Mouse (Mus musculus): Measurements from ENCODE around the gene 1810062G17Rik. TPM values are rescaled to one million over a fixed set of nuclear protein-coding genes. Genes with fewer than 3 reads are reported as not detected.

Gene 1810062G17Rik
- 1.4 and 2.8 TPM in 2 replicates for polyA plus RNA-seq (2015; fragmentation: Nextera tagmentation; extraction: Ambion mirVana)

GRCm38 (mm10) chr3:36475532-36476087 is at the start of gene 1810062G17Rik, which contains the start of gene Anxa5:
Gene 1810062G17Rik (plus strand): TSS chr3:36475937.
Gene Anxa5 (minus strand): TSS chr3:36475894.
- Histone ChIP-seq H3K9ac (ENCODE audit: low read length) (peak within 1 kb of the TSS; percentile 91), H3K9me3 (replicated peaks; ENCODE audit: control insufficient read depth, low read length) (no peaks in the 10 kb centered on the region), H3K27me3 (ENCODE audit: control insufficient read depth, insufficient read depth, low read length) (no peaks in the 10 kb centered on the region), H3K4me1 (ENCODE audit: control insufficient read depth, insufficient read depth, low read length) (peaks cover 19% of the 10 kb centered on the region), H3K36me3 (ENCODE audit: control insufficient read depth, insufficient read depth, low read length) (no peaks in the 10 kb centered on the region), H3K4me2 (ENCODE audit: low read depth, low read length) (peak within 1 kb of the TSS; percentile 73), H3K27ac (ENCODE audit: low read length) (peak within 1 kb of the TSS; percentile 90), H3K4me3 (replicated peaks; ENCODE audit: low read length) (peak within 1 kb of the TSS; percentile 89)
- 0% methylated on average over 32 of the region's 32 CpGs for WGBS
- peak; percentile 99 for ATAC-seq (ENCODE audit: insufficient read depth, low FRiP score)

DNA sequence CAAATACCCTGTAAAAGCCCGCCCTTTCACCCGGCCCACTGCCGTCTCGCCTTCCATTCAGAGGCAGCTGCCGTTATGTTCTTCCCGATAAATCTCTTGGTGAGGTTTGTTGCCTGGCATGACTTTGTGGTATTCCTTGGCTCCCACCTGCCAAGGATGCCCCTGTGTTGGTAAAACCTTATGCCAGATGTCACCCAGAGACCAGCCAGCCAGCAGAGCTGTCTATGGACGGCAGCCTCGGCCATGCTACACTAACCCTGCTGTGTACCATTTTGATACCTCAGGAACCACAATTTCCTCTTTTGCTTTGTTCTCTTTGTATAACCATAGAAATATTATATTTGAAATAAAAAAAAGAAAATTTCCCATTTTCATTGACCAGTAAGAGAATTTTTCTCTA is 48.4 kb upstream of the 1810062G17Rik start:
- 93% methylated on average over 8 of the region's 8 CpGs for WGBS
- no peaks in the 10 kb centered on the region for H3K9me3 ChIP-seq (replicated peaks; ENCODE audit: control insufficient read depth, low read length)

DNA sequence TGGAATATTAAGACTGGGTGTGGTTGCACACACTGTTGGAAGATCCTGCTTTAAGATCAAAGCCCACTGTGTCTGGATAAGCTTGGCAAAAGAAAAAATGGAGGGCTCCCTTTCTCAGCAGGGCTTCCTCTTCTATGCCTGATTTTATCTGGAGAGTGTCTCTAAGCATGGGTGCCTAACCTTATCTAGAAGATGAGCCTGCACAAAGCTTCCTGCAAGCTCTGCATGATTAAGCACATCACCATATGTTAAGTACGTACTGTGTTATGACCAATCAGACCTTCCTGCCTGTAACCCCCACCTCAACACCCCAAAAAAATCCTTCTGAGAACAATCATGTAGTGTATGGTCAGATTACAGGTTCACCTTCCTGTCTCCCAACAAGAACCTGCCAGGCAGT is 45.4 kb upstream of the 1810062G17Rik start:
- ATAC-seq (ENCODE audit: insufficient read depth, low FRiP score): no peak
- Histone ChIP-seq H3K4me2 (ENCODE audit: low read depth, low read length) (no peak overlapping the region), H3K9ac (ENCODE audit: low read length) (no peak overlapping the region), H3K27me3 (ENCODE audit: control insufficient read depth, insufficient read depth, low read length) (no peaks in the 10 kb centered on the region), H3K4me1 (ENCODE audit: control insufficient read depth, insufficient read depth, low read length) (no peaks in the 10 kb centered on the region), H3K36me3 (ENCODE audit: control insufficient read depth, insufficient read depth, low read length) (no peaks in the 10 kb centered on the region), H3K9me3 (replicated peaks; ENCODE audit: control insufficient read depth, low read length) (no peaks in the 10 kb centered on the region), H3K27ac (ENCODE audit: low read length) (no peak overlapping the region), H3K4me3 (replicated peaks; ENCODE audit: low read length) (no peak overlapping the region)
- 82% methylated on average over 1 of the region's 1 CpGs for WGBS

More for the DNA sequence above, 48.4 kb upstream of the 1810062G17Rik start:
- no peak overlapping the region for H3K27ac ChIP-seq (ENCODE audit: low read length)
- H3K4me2 ChIP-seq (ENCODE audit: low read depth, low read length): no peak overlapping the region
- no peaks in the 10 kb centered on the region for H3K36me3 ChIP-seq (ENCODE audit: control insufficient read depth, insufficient read depth, low read length)
- no peak overlapping the region for H3K9ac ChIP-seq (ENCODE audit: low read length)
- ATAC-seq (ENCODE audit: insufficient read depth, low FRiP score): no peak
- no peak overlapping the region for H3K4me3 ChIP-seq (replicated peaks; ENCODE audit: low read length)
- no peaks in the 10 kb centered on the region for H3K27me3 ChIP-seq (ENCODE audit: control insufficient read depth, insufficient read depth, low read length)
- H3K4me1 ChIP-seq (ENCODE audit: control insufficient read depth, insufficient read depth, low read length): no peaks in the 10 kb centered on the region

DNA sequence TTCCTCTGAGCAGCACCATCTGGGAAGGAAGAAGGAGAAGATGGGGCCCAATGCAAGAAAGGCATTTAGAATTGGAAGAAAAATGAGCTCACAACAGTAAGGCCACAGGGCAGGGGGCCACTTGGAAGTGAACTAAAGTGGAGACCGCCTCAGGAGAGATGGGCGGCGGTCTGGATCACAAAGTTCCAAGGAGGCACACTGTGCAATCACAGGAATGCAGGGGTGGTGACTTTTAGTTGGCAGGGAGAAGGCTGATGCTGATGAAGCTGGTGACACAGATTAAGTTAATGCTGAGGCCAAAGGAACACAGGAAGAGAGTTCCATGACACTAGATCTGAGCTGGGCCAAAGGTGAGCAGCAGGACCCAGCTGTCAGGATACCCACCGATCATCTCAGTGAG is 35.5 kb upstream of the 1810062G17Rik start:
- H3K36me3 ChIP-seq (ENCODE audit: control insufficient read depth, insufficient read depth, low read length): no peaks in the 10 kb centered on the region
- H3K4me3 ChIP-seq (replicated peaks; ENCODE audit: low read length): no peak overlapping the region
- H3K4me2 ChIP-seq (ENCODE audit: low read depth, low read length): no peak overlapping the region
- no peaks in the 10 kb centered on the region for H3K4me1 ChIP-seq (ENCODE audit: control insufficient read depth, insufficient read depth, low read length)
- no peak for ATAC-seq (ENCODE audit: insufficient read depth, low FRiP score)
- WGBS: 58% methylated on average over 4 of the region's 4 CpGs
- no peak overlapping the region for H3K27ac ChIP-seq (ENCODE audit: low read length)
- no peak overlapping the region for H3K9ac ChIP-seq (ENCODE audit: low read length)
- H3K9me3 ChIP-seq (replicated peaks; ENCODE audit: control insufficient read depth, low read length): no peaks in the 10 kb centered on the region
- no peaks in the 10 kb centered on the region for H3K27me3 ChIP-seq (ENCODE audit: control insufficient read depth, insufficient read depth, low read length)

GRCm38 (mm10) chr3:36442426-36442825 is 33.3 kb upstream of the 1810062G17Rik start:
- H3K36me3 ChIP-seq (ENCODE audit: control insufficient read depth, insufficient read depth, low read length): no peaks in the 10 kb centered on the region
- no peaks in the 10 kb centered on the region for H3K9me3 ChIP-seq (replicated peaks; ENCODE audit: control insufficient read depth, low read length)
- H3K27me3 ChIP-seq (ENCODE audit: control insufficient read depth, insufficient read depth, low read length): no peaks in the 10 kb centered on the region
- H3K4me1 ChIP-seq (ENCODE audit: control insufficient read depth, insufficient read depth, low read length): no peaks in the 10 kb centered on the region
- no peak overlapping the region for H3K4me2 ChIP-seq (ENCODE audit: low read depth, low read length)
- H3K27ac ChIP-seq (ENCODE audit: low read length): no peak overlapping the region
- H3K4me3 ChIP-seq (replicated peaks; ENCODE audit: low read length): no peak overlapping the region
- H3K9ac ChIP-seq (ENCODE audit: low read length): no peak overlapping the region
- no peak for ATAC-seq (ENCODE audit: insufficient read depth, low FRiP score)
- WGBS: 0% methylated on average over 2 of the region's 2 CpGs

GRCm38 (mm10) chr3:36446041-36446440 is 29.7 kb upstream of the 1810062G17Rik start:
- ATAC-seq (ENCODE audit: insufficient read depth, low FRiP score): no peak
- Histone ChIP-seq H3K4me1 (ENCODE audit: control insufficient read depth, insufficient read depth, low read length) (no peaks in the 10 kb centered on the region; the same call in 1 of the 2 replicates), H3K27me3 (ENCODE audit: control insufficient read depth, insufficient read depth, low read length) (no peaks in the 10 kb centered on the region), H3K4me2 (ENCODE audit: low read depth, low read length) (no peak overlapping the region), H3K36me3 (ENCODE audit: control insufficient read depth, insufficient read depth, low read length) (peaks cover 5% of the 10 kb centered on the region; the same call in 1 of the 2 replicates), H3K9me3 (replicated peaks; ENCODE audit: control insufficient read depth, low read length) (no peaks in the 10 kb centered on the region), H3K27ac (ENCODE audit: low read length) (no peak overlapping the region), H3K4me3 (replicated peaks; ENCODE audit: low read length) (no peak overlapping the region), H3K9ac (ENCODE audit: low read length) (no peak overlapping the region)
- WGBS: 89% methylated on average over 3 of the region's 3 CpGs

DNA sequence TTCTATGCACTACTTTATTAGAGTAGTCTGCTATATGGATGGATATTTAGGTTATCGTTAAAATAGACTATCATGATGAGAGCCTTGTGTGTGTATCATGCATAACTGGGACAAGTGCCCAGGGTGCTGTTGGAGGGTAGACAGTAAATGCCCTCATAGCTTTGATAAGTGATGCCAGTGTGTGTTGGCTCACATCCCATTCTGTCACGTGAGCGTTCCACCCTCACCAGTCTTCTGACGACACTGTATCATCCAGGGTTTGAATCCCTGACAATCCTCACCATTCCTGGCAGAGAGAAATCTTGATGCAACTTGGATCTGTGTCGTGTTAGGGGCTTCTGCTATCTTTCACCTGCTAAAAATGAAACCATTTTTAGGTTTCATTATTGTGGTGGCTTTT is 29.2 kb upstream of the 1810062G17Rik start:
- Histone ChIP-seq H3K4me2 (ENCODE audit: low read depth, low read length) (no peak overlapping the region), H3K4me3 (replicated peaks; ENCODE audit: low read length) (no peak overlapping the region), H3K27ac (ENCODE audit: low read length) (no peak overlapping the region), H3K9me3 (replicated peaks; ENCODE audit: control insufficient read depth, low read length) (no peaks in the 10 kb centered on the region), H3K4me1 (ENCODE audit: control insufficient read depth, insufficient read depth, low read length) (no peaks in the 10 kb centered on the region; the same call in 1 of the 2 replicates), H3K27me3 (ENCODE audit: control insufficient read depth, insufficient read depth, low read length) (no peaks in the 10 kb centered on the region), H3K9ac (ENCODE audit: low read length) (no peak overlapping the region), H3K36me3 (ENCODE audit: control insufficient read depth, insufficient read depth, low read length) (peaks cover 5% of the 10 kb centered on the region; the same call in 1 of the 2 replicates)
- ATAC-seq (ENCODE audit: insufficient read depth, low FRiP score): no peak
- 71% methylated on average over 5 of the region's 5 CpGs for WGBS

DNA sequence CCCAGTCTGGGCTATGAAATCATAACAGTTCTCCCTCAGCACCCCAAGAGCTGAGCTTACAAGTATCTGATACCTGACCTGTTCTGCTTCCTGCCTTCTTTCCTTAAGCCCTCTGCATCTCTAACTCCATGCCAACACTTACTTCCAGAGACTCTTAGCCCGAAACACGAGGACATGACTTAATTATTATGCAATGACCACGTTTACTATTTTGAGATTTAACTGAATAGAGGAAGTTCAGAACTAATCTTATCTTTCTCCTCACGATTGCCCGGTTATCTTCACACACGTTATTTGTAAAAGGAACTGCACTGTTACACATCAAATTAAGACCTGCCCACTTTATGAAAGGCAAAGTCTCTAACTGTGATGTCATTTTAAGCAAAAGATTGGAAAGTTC is 28.8 kb upstream of the 1810062G17Rik start:
- Histone ChIP-seq H3K4me3 (replicated peaks; ENCODE audit: low read length) (no peak overlapping the region), H3K9ac (ENCODE audit: low read length) (no peak overlapping the region), H3K4me2 (ENCODE audit: low read depth, low read length) (no peak overlapping the region), H3K9me3 (replicated peaks; ENCODE audit: control insufficient read depth, low read length) (no peaks in the 10 kb centered on the region), H3K27ac (ENCODE audit: low read length) (no peak overlapping the region), H3K4me1 (ENCODE audit: control insufficient read depth, insufficient read depth, low read length) (no peaks in the 10 kb centered on the region; the same call in 1 of the 2 replicates), H3K36me3 (ENCODE audit: control insufficient read depth, insufficient read depth, low read length) (peaks cover 5% of the 10 kb centered on the region; the same call in 1 of the 2 replicates), H3K27me3 (ENCODE audit: control insufficient read depth, insufficient read depth, low read length) (no peaks in the 10 kb centered on the region)
- ATAC-seq (ENCODE audit: insufficient read depth, low FRiP score): no peak
- WGBS: 56% methylated on average over 6 of the region's 6 CpGs

GRCm38 (mm10) chr3:36449292-36450165 is 26.2 kb upstream of the 1810062G17Rik start:
- peaks cover 5% of the 10 kb centered on the region; the same call in 1 of the 2 replicates for H3K36me3 ChIP-seq (ENCODE audit: control insufficient read depth, insufficient read depth, low read length)
- WGBS: 44% methylated on average over 20 of the region's 20 CpGs
- ATAC-seq (ENCODE audit: insufficient read depth, low FRiP score): no peak

More at GRCm38 (mm10) chr3:36449292-36450165, 26.2 kb upstream of the 1810062G17Rik start:
- Histone ChIP-seq H3K27ac (ENCODE audit: low read length) (no peak overlapping the region), H3K4me2 (ENCODE audit: low read depth, low read length) (no peak overlapping the region), H3K9ac (ENCODE audit: low read length) (no peak overlapping the region), H3K27me3 (ENCODE audit: control insufficient read depth, insufficient read depth, low read length) (no peaks in the 10 kb centered on the region), H3K4me3 (replicated peaks; ENCODE audit: low read length) (no peak overlapping the region), H3K4me1 (ENCODE audit: control insufficient read depth, insufficient read depth, low read length) (no peaks in the 10 kb centered on the region; the same call in 1 of the 2 replicates), H3K9me3 (replicated peaks; ENCODE audit: control insufficient read depth, low read length) (no peaks in the 10 kb centered on the region)

All from stomach, embryonic 16.5 days (tissue).